Mouse (Mus musculus) spleen, postnatal 0 days (tissue): Measurements from ENCODE around the gene Samd1. TPM values are rescaled to one million over a fixed set of nuclear protein-coding genes. Genes with fewer than 3 reads are reported as not detected.

Experiments used
- microRNA counts: library from miRNA; unstranded; fragments of <30 nt; microRNA quantifications from one replicate; lab custom pipeline; 2015
- polyA plus RNA-seq: library from polyadenylated mRNA; unstranded; fragments of >200 nt; fragmentation: Nextera tagmentation; extraction: Ambion mirVana; gene quantifications from 2 replicates; pipeline ENCODE4 v1.2.1, GENCODE M21; 2015

Samd1 gene
- polyA plus RNA-seq, result 11.6 and 14.0 TPM in 2 replicates

GRCm38 (mm10) chr8:83997511-83998141 is at the start of gene Samd1:
Samd1 (plus strand) TSS chr8:83997672.

GRCm38 (mm10) chr8:83955106-83955957 is 42.1 kb upstream of the Samd1 start, which contains the start of the genes Gm10644 and Asf1b:
Gm10644 (minus strand) TSS chr8:83955205.
Asf1b (plus strand) TSS chr8:83955507.

GRCm38 (mm10) chr8:83972150-83973120 is 25.0 kb upstream of the Samd1 start, which contains the start of gene Prkaca:
Prkaca (plus strand) TSS chr8:83972993.

GRCm38 (mm10) chr8:84001281-84002000 is 4.0 kb downstream of the Samd1 start, which contains the start of gene 1700067K01Rik:
1700067K01Rik (plus strand) TSS chr8:84001502.

GRCm38 (mm10) chr8:84011705-84012498 is 14.4 kb downstream of the Samd1 start, which contains the start of gene 2210011C24Rik:
2210011C24Rik (minus strand) TSS chr8:84012171.

GRCm38 (mm10) chr8:84021096-84021495 is 23.6 kb downstream of the Samd1 start, which contains the start of gene Palm3:
Palm3 (plus strand) TSS chr8:84021471.

GRCm38 (mm10) chr8:84042066-84042947 is 44.8 kb downstream of the Samd1 start, which contains the start of gene Il27ra:
Il27ra (minus strand) TSS chr8:84042589.

GRCm38 (mm10) chr8:84044900-84045299 is 47.4 kb downstream of the Samd1 start, which contains the start of gene Rln3:
Rln3 (minus strand) TSS chr8:84045000.

MicroRNA genes within 50 kb of the gene (microRNA counts, 519-probe panel; counts per million panel counts)
- microRNA mmu-miR-1199 (lab: Ali Mortazavi, UCI), result 88.3 counts per million

Other genes with a start within 250 kb of the Samd1 start
- gene Adgrl1, start 97.6 kb upstream of the Samd1 start, polyA plus RNA-seq, result 4.6 and 7.3 TPM in 2 replicates
- gene Gm10644, start 42.5 kb upstream of the Samd1 start, polyA plus RNA-seq, result 0.10 TPM in 1 of 2 replicates, not detected in the other
- gene Asf1b, start 42.2 kb upstream of the Samd1 start, polyA plus RNA-seq, result 114 and 127 TPM in 2 replicates
- 37.9 and 38.8 TPM in 2 replicates for gene Prkaca, start 24.7 kb upstream of the Samd1 start, polyA plus RNA-seq
- gene 1700067K01Rik, start 3.8 kb downstream of the Samd1 start, polyA plus RNA-seq, result 0.61 and 1.0 TPM in 2 replicates
- gene 2210011C24Rik, start 14.5 kb downstream of the Samd1 start, polyA plus RNA-seq, result 0.26 and 0.28 TPM in 2 replicates
- gene Palm3, start 23.8 kb downstream of the Samd1 start, polyA plus RNA-seq, result 1.0 and 1.1 TPM in 2 replicates
- 1.5 and 1.7 TPM in 2 replicates for gene Il27ra, start 44.9 kb downstream of the Samd1 start, polyA plus RNA-seq
- 0.22 TPM in 1 of 2 replicates, not detected in the other for gene Rln3, start 47.3 kb downstream of the Samd1 start, polyA plus RNA-seq
- 0.52 and 0.81 TPM in 2 replicates for gene Gm10643, start 67.5 kb downstream of the Samd1 start, polyA plus RNA-seq
- gene Rfx1, start 69.2 kb downstream of the Samd1 start, polyA plus RNA-seq, result 3.6 and 3.9 TPM in 2 replicates
- gene Dcaf15, start 107.1 kb downstream of the Samd1 start, polyA plus RNA-seq, result 6.1 and 7.5 TPM in 2 replicates
- 0.19 and 0.32 TPM in 2 replicates for gene Podnl1, start 128.3 kb downstream of the Samd1 start, polyA plus RNA-seq
- gene Cc2d1a, start 150.3 kb downstream of the Samd1 start, polyA plus RNA-seq, result 5.9 and 7.0 TPM in 2 replicates
- 0.29 and 0.30 TPM in 2 replicates for gene 4930432K21Rik, start 150.4 kb downstream of the Samd1 start, polyA plus RNA-seq
- gene Nanos3, start 187.5 kb downstream of the Samd1 start, polyA plus RNA-seq, result 1.4 and 2.8 TPM in 2 replicates
- gene Zswim4, start 239.4 kb downstream of the Samd1 start, polyA plus RNA-seq, result 2.5 and 3.1 TPM in 2 replicates